Mouse (Mus musculus) myocyte (in vitro differentiated cells): ENCODE results near the gene Slc7a6.

Experiments
- E2F4 ChIP-seq: IDR thresholded peaks from one replicate; pipeline ENCODE4 v1.6.1; 2011; ENCODE audit warnings: mild to moderate bottlenecking, control low read depth, moderate library complexity; ENCODE audit not compliant: insufficient read depth
- MYOD1 ChIP-seq, 3 experiments: IDR thresholded peaks; one replicate each; pipeline ENCODE4 v1.6.1; 2011; ENCODE audit warnings: control low read depth in 2 of 3, low read depth in 2 of 3, mild to moderate bottlenecking in 2 of 3, moderate library complexity in 1 of 3; ENCODE audit not compliant: insufficient read length in 2 of 3, control insufficient read depth in 1 of 3
- POLR2A ChIP-seq: IDR thresholded peaks from one replicate; pipeline ENCODE4 v1.6.1; 2011; ENCODE audit warnings: low read depth, mild to moderate bottlenecking, control low read depth, moderate library complexity; ENCODE audit not compliant: insufficient read length

DNA sequence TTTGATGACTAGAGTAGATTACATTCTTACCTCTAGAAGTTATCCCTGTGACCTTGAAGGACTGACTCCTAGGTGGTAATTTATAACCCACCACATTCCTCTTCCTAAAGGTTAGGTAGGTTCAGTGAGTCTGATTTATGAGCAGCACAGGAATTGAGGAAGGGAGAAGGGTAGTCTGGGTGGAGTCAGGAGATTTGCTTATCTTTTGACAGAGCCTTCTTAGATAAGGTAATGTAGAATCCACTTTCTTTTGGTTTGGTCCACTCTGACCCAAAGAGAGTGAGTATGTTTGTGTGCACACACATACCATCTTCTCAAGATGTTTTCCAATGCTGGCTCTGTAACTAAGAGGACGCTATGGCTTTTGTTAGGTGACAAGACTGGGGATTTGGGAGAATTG, 8.9 kb downstream of the Slc7a6 start:
- no peak for TF ChIP-seq MYOD1 (IDR thresholded peaks at IDR 0.05; ENCODE audit: control insufficient read depth in 1 of 3, insufficient read length in 2 of 3, low read depth in 2 of 3)
- TF ChIP-seq POLR2A = no peak
- no peak for TF ChIP-seq E2F4
